Mouse (Mus musculus) myocyte (in vitro differentiated cells): ENCODE results near the gene Sox5.

Source experiments
- CEBPB ChIP-seq: IDR thresholded peaks from 2 replicates; pipeline ENCODE4 v1.6.1; 2011; ENCODE audit warnings: mild to moderate bottlenecking, moderate library complexity; ENCODE audit not compliant: poor library complexity, insufficient read depth, severe bottlenecking
- E2F4 ChIP-seq: IDR thresholded peaks from one replicate; pipeline ENCODE4 v1.6.1; 2011; ENCODE audit warnings: mild to moderate bottlenecking, control low read depth, moderate library complexity; ENCODE audit not compliant: insufficient read depth
- MAX ChIP-seq: IDR thresholded peaks from one replicate; pipeline ENCODE4 v1.6.1; 2011; ENCODE audit warnings: low read depth, mild to moderate bottlenecking, control low read depth
- MYOD1 ChIP-seq, 3 experiments: IDR thresholded peaks; one replicate each; pipeline ENCODE4 v1.6.1; 2011; ENCODE audit warnings: control low read depth in 2 of 3, low read depth in 2 of 3, mild to moderate bottlenecking in 2 of 3, moderate library complexity in 1 of 3; ENCODE audit not compliant: insufficient read length in 2 of 3, control insufficient read depth in 1 of 3
- MYOG ChIP-seq, 3 experiments: IDR thresholded peaks; one replicate each; pipeline ENCODE4 v1.6.1; 2011; ENCODE audit warnings: control low read depth in 2 of 3, low read depth in 2 of 3, mild to moderate bottlenecking in 2 of 3; ENCODE audit not compliant: insufficient read length in 2 of 3, control insufficient read depth in 1 of 3, insufficient read depth in 1 of 3
- POLR2A ChIP-seq: IDR thresholded peaks from one replicate; pipeline ENCODE4 v1.6.1; 2011; ENCODE audit warnings: low read depth, mild to moderate bottlenecking, control low read depth, moderate library complexity; ENCODE audit not compliant: insufficient read length
- POLR2AphosphoS2 ChIP-seq: IDR thresholded peaks from one replicate; pipeline ENCODE4 v1.6.1; 2011; ENCODE audit warnings: low read depth, control low read depth; ENCODE audit not compliant: insufficient read length
- REST ChIP-seq: IDR thresholded peaks from one replicate; pipeline ENCODE4 v1.6.1; 2011; ENCODE audit warnings: mild to moderate bottlenecking, control low read depth, moderate library complexity; ENCODE audit not compliant: insufficient read depth, insufficient read length
- SRF ChIP-seq: IDR thresholded peaks from one replicate; pipeline ENCODE4 v1.6.1; 2011; ENCODE audit warnings: low read depth; ENCODE audit not compliant: control insufficient read depth, insufficient read length
- TCF3 ChIP-seq: IDR thresholded peaks from one replicate; pipeline ENCODE4 v1.6.1; 2011; ENCODE audit warnings: low read depth, control low read depth; ENCODE audit not compliant: insufficient read length
- USF1 ChIP-seq: IDR thresholded peaks from one replicate; pipeline ENCODE4 v1.6.1; 2011; ENCODE audit warnings: low read depth, mild to moderate bottlenecking, control low read depth, moderate library complexity

DNA sequence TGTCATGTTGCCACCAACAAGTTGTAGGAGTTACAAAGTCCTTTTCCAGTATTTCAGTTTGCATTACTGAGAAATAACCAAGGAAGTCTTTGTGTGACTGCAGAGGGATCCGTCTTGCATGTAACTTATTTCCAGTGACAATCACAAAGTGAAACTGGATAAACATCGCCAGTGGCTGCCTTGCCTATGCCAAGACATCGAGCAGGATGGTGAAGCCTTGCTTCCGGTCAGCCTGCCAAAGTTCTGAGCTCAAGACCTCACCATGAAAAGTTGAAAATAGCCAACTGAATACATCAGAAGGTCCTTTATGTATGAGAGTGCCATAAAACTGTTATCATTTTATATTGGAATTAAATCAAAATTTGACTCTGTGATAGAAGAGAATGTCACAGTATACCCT is 136.0 kb downstream of the Sox5 start:
- no peak for TF ChIP-seq POLR2AphosphoS2
- no peak for TF ChIP-seq MAX
- no peak for TF ChIP-seq POLR2A
- TF ChIP-seq USF1: no peak
- no peak for TF ChIP-seq TCF3
- no peak for TF ChIP-seq MYOD1 (IDR thresholded peaks at IDR 0.05; ENCODE audit: control insufficient read depth in 1 of 3, insufficient read length in 2 of 3, low read depth in 2 of 3)
- no peak for TF ChIP-seq MYOG (IDR thresholded peaks at IDR 0.05; ENCODE audit: control insufficient read depth in 1 of 3, insufficient read depth in 1 of 3, insufficient read length in 2 of 3, low read depth in 2 of 3)
- no peak for TF ChIP-seq E2F4
- no peak for TF ChIP-seq SRF
- TF ChIP-seq CEBPB: no peak
- TF ChIP-seq REST: no peak
